Mouse (Mus musculus): ENCODE measurements at regions not wholly inside any gene's neighbourhood (a gene's known extent, or its start where the extent isn't known, plus 50 kb on each side); places are given as distances from the start of the nearest gene placed in this dataset.
"Not testable (repeated sequence)": the region's sequence is repeated elsewhere in the genome, so short reads cannot be mapped to it uniquely, and the experiment has no call there.

DNA sequence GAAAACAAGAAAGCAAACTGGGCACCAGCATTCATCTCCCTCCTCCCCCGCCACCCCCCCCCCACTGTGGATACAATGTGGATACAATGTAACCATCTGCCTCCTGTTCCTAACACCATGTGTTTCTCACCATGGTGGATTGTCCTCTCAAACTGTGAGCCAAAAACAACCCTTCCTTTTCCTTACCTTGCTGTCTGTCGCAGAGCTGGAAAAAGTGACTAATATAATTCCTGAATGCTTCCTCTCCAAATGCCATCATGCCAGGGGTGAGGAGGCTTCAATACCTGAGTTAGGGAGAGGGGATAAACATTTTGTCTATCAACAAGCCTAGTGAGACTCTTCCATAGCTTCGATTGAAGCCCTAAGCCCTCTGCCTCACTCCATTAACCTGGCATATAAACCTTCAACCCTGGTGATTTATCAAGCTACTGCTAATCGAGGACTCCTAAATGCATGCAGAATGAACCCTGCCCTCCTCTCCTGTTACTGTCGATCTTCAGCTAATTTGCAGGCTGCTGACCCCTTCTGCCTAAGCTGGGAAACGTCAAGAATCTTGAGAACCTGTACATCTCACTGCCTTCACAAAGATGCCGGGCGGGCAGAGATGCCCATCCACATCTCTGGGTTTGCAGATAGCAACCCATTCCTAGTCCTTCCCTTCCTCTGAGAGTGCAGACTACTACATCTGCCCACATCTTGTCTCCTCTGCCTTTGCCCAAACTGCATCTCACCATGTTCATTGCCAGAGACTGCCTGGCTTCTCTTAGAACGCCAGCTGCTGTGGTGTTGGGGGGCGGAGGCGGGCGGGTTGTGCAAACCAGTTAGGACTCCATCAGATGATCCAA lies 184.3 kb upstream of the Rpl38 start:
- DNase-seq = no peak

DNA sequence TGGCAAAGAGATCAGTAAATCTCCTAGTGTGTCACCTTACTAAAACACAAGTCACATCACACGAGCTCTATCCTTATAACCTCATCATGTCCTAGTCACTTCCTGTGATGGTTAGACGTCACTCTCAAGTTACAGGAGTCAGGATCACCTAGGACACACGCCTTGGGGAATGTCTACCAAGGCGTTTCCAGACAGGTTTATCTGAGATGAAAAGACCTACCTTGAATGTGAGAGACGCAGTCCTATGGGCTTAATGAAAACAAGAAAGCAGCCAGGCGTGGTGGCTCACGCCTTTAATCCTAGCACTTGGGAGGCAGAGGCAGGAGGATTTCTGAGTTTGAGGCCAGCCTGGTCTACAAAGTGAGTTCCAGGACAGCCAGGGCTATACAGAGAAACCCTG lies 185.0 kb upstream of the Rpl38 start:
- DNase-seq = not testable (repeated sequence)

DNA sequence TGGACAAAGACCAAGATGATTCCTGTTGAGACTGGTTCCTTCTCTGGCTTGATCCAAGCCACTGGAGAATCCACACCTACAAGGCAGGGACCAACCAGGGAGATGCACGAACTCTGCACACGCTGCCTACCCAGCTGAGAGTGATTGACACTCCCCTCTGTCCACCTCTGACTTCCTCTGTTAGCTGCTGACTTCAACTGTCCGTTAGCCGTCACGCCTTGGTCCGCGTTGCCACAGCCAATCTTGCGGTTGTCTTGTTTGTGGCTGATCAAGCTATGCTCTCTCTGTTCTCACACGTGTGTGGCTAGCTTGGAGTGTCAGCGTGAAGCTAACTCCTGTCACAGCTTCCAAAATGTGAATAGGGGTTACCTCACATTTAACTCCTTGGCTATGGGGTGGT lies 186.3 kb upstream of the Rpl38 start:
- no peak for DNase-seq

DNA sequence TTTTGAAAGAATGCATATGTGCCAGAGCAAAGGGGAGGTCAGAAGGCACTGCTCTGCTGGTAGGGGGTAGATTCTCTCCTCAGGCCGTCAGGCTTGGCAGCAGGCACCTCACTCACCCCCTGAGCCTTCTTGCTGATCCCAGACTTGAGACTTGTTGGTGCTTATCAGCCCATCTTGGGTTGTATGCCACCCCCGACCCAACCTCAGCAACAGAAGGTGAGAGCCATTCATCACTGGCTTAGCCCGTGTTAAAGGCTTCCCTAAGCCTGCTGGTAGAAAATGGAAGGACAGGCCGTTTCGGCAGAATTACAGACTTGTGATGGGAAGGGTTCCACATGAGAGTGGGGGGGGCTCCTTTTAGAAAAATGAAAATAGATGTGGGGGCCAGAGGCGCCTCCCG lies 187.3 kb upstream of the Rpl38 start:
- no peak for DNase-seq

DNA sequence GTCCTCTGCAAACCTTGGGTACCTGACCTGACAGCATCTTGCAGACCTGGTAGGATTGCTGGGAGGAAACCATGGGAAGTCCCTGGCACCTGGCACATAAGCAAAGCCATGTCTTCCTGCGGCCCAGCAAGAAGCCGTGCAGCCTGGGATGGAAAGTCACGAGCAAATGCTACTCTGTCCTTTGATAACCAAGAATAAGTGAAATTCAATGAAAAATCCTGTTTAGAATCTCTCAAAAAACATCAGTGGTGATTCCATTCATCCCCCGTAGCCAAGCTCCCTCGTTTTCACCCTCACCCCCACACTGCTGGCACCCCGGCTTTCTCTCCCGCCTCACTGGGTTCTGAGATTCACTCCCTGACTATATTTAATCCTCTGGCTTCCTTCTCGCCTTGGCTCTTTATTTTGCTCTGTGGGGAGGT lies 188.2 kb upstream of the Rpl38 start:
- no peak for DNase-seq

DNA sequence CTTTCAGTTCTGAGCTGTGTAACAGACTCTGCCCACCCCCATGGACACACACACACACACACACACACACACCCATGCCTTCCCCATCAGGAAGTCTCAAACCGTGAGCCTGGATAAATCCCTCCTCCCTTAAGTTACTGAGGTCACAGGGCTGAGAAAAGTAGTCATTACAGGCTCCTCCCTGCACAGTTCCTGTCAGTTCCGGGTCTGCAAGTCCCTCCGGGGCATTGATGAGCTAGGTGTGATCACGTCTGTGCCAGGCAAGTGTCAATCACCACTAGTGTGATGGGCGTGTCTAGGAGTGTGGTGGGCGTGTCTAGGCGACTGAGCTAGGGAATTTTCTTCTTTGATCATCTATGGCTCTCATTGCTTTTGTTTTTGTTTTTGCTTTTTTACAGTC lies 189.6 kb upstream of the Rpl38 start:
- no peak for DNase-seq

DNA sequence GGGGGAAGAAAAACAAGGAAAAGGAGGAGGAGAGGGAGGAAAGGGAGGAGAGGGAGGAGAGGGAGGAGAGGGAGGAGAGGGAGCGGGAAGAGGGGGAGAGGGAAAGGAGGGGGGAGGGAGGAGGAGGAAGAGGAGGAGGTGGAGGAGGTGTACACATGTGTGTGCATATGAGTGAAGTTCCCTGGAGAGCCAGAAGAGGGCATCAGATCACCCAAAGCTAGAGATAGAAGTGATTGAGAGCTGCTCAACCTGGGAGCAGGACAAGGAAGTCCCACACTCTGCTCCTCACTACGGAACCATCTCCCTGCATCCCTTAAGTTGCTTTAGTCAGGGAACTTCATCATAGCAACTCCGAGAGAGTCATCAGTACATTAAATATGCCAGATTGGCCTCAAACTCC lies 191.0 kb upstream of the Rpl38 start:
- no peak for DNase-seq

DNA sequence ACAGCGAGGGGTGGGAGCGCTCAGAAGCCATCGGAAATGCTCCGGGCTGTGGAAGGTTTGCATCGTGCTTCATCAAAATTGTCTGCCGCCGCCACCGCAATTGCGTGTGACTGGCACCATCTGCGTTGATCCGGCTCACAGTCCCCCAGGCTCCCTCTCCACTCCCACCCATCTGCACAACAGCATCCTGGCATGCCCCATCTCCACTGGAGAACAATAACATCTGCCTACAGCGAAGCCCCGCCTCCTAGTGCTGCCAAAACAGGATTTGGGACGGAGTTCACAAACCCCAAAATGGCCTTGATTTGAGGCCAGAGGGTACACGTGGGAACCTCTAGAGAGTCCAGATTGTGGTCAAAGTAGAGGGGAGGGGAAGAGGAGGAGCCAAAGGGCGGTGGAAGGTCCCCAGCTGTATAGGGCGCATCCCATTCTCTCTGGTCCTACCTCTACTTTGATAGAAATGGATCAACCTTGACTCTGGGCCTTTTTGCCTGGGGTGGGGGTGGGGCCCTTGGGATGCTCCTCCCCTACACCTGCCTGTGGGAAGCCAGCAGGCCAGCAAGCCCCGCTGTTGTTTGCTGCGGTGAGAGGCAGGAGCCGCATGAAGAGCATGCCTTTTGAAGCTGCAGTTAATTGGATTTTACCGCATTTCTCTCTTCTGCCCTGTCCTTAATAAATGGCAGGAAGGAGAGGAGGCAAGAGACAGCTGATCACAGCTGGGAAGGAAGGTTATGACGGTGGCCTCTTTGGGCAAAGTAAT lies 195.6 kb upstream of the Rpl38 start:
- no peak for DNase-seq

DNA sequence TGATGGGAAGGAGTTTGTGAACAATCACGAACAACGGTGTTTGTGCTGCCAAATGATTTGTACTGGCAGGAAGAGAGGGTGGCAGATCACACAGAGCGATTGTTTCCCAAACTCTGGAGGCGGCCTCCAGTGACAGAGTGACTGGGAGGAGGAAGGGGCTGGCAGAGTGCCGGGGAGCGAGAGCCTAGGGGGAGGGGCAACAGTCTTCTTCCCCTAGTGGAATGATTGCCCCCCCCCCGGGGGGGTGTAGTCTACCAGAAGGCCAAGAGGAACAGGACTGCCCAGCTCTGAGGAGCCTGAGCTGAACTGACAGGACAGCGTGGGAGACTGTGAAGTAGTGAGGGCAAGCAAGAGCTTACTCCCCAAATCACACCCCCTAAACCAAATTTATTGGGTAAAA lies 199.9 kb upstream of the Rpl38 start:
- DNase-seq = peak; percentile 90

DNA sequence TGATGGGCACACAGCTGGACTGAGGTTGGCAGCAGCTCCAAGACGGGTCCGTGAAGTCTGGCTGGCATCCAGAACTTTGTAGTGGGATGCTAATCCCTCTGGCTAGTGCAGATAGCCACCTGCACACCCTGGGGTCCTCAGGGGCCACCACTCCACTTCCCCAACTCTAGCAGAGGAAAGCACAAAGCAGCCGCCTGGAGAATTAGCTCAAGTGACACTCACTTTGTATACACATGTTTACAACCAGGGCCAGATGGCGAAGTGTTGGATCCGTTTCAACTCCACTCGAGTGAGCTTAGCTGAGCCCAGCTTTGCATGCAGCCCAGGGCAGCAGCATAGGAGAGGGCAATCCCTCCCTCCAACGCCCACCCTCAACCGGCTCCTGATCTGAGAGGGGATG lies 200.5 kb upstream of the Rpl38 start:
- DNase-seq = peak; percentile 42

DNA sequence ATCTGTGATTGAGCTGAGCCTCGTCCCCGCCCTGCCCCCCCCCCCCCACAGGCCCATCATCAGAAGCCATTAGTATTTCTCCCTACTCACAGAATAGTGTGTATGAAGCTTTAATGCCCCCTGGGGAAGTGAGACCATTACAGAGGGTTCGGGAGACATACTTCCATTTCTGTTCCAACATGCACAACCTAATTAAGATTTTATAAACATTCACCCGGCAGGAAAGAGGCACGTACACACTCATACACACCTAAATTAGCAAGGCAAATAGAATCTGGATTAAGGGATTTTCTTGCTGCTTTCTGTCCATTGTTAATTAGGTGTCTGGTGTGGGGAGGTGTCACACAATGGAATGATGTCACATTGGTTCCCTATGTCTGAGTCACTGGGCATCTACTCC lies 202.8 kb upstream of the Rpl38 start:
- no peak for DNase-seq

DNA sequence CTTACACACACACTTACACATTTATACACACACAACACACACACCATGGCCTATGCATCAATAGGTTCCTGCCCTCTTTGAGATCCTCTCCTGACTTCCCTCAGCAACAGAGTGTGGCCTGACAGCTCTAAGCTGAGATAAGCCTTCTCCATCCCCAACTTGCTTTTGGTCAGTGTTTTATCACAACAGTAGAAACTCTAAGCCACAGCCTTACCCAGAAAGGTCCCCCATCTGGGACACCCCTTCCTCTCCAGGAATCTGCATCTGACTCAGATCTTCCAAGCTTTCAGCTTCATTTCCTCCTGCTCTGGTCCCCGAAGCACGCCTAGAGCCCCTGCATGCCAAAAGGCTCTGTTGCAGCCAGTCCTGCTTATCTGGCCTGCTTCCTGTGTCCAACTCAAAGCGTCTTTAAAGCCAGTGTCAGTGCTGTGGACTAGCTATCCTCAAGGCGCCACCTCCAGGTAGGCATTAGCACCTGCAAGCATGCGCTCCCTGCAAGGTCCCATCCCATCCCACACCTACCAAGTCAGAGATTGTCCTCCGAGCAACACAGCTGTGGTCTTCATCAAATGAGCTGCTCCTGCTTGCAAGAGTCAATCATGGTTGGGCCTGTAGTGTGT lies 205.5 kb upstream of the Rpl38 start:
- peak; percentile 60 for DNase-seq

DNA sequence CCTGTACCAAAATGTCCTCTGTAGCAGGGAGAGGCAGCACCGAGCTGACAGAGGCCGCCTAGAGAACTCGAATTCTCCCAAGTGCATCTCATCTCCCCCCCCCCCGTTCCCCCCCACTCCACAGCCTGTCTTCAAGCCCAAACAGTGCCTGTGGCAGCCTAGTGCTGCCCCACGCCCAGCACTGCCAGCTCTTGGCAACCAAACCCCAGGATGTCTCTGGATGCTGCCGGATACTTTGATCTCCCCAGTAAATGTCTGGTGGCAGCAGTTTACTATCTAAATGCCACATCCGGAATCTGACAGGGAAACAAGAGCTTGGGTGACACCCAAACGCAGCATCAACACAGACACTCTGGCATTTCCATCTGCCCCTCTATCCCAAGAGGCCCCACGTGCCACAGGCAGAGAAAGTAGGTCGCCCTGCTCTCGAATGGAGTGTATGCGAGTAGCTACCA lies 213.4 kb upstream of the Rpl38 start:
- DNase-seq = no peak

DNA sequence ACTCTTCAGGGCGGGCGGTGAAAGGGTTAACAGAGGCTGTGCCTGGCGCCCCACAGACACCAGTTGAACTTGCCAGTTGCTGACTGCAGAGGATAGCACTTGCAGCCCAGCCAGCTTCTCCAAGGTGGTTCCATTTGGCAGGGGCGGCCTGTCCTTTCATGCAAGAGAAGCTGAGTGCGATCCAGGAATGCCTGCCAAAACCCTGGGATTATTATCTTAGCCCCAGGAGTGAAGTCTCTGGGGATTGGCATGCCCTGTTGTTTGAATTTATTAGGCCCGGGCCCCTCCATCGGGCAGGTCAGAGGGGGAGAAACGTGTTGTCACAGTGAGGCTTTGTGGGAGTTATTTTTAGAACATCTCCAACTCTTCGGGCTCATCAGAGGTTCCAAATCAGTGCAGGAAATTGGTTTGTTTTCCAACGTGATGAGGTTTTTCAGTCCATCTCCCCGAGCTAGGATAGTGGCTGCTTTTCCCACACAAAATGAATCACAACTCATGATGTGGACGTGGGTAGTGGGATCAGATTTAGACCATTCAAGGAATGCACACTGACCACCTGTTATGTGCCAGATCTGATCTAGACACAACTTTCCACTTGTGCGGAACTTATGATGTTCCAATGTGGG lies 219.4 kb upstream of the Rpl38 start:
- peak; percentile 26 for DNase-seq

DNA sequence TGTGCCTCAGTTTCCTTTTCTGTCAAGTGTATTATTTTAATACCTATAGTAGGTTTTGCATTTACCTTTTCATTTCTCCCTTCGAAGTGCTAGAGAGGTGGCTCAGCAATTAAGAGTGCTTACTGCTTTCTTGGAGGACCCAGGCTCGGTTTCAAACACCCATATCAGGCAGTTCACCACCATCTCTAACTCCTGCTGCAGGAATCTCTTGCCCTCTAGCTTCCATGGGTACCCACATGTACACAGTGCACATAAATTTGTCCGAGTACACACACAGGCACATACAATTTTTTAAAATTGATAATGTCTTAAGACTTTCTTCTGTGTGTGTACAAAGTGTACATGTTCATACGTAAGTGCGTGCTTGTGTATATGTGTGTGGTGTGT lies 220.9 kb upstream of the Rpl38 start:
- DNase-seq = no peak

DNA sequence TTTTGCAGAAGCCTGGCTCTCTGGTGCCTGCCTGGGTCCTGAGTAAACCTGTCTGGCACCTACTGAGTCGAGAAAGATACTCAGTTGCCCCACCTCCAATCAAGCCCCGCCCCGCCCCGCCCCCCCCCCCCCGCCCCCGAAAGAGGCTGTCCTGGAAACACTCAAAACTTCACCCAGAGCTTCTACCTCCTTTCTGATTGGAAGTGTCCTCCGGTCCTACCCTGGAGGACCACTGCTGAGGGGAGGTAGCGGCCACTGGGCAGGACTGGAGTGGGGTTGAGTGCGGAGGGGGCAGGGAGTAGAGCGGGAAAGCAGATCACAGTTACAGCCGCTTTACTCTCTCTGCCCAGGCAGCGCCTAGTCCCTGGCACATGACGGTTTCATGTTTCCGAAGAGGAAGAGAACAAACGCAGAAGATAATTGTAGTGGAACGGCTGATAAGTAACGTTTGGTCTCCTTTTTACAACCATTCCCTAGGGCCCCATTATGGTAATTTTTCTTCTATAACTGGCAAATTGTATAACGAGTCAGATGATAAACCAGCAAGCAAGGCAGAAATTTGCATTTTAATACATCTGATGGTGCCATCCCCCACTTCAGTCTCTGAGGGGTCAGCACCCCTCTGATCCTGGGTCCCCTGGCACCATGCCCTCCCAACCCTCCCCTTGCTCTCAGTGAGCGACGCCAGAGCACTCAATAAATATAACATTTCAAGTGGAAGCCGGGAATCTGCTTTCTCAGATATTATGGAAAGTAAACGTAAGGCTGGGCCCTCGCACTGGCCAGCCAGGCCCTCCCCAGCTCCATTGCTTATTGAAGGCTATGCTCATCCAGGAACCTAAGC lies 221.5 kb upstream of the Rpl38 start:
- DNase-seq = peak; percentile 43

DNA sequence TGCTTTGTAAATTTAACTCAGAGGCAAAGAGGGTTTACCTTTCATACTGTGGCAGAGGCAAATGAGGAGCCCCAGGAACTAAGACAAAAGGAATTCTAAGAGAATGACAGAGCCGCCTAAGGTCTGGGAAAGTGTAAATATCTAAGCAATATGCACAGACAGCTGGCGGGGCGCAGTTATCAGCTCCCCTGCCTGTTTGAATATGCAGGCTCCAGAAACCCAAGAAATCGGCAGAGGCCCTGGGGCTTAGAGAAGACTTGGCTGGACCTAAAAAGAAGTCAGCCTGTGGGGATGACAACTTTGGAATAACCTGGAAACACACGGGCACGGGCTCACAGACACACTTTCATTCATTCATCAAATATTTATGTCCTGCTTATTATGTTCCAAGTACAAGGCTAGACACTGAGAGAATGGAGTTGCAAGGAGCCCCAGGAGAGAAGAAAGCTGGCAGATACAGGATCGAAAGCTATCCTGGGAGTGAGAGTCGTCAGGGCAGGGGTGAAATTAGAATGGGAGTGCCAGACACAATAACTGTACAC lies 222.2 kb upstream of the Rpl38 start:
- no peak for DNase-seq

DNA sequence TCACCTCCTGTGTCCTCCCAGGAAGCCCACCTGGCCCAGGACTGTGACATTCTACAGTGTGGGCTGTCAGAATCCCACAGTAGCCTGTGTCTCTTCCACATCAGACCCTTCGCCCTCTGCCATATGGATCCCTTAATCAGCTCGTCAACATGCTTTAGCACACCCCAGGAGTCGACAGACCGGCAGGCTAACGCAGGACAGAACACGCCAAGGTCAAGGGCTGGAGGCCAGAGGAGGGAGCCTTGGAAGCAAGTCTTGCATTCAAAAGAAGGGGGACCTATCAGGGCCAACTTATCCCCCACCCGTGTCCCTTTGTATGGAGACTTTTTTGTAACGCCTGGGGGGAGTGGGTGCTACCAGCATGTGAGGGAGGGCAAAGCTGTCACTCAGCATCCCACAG lies 224.1 kb upstream of the Rpl38 start:
- no peak for DNase-seq

DNA sequence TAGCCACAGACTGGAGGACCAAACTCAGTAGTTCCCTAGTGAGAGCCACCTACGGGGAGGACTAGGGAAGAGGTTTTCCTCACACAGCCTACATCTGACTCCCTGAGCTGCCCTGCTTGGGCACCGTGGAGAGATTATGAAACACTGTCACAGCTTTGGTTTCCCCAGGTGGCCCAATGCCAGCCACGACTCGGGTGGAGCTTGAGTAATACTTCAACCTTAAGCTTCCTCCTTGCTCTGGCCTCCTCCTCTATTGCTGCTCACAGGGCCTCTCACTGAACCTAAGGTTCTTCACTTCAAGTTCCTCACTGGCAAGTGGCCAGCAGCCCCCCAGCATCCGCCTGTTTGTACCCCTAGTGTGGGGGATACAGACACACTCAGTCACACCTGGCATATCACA lies 224.9 kb upstream of the Rpl38 start:
- peak; percentile 9 for DNase-seq

DNA sequence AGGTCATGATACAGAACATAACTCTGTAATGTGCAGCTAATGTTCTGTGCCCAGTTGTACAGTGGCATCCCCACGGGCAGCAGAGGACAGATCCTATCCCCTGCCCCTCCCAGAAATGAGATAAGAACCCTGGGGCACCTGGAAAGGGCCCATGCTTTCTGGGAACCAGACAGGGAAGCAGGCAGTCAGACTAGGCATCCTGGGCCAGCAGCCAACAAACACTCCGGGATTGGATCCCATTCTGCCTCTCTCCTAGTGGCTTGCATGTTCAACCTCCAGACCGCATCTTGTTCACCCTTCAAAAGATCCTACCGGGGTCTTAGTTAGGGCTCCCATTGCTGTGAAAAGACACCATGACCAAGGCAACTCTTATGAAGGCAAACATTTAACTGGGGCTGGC lies 229.0 kb upstream of the Rpl38 start:
- DNase-seq = no peak

DNA sequence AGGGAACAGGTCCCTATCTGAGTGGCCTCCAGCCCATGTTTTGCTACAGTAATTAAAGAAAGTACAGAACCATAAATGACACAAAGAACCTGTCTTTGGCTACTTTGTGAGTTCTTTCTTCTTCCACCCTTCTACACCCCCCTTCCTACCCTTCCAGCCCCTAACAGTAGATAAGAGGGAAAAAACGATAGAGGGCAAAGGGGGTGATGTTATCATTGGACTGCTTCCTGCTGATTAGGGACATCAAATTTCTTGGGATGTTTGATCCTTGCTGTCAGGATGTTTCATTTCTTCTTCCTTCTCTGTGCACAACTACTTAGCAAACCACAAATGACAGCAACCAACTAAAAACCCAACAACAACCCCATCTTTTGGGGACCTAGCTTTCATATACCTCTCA lies 232.5 kb upstream of the Rpl38 start:
- DNase-seq = no peak

DNA sequence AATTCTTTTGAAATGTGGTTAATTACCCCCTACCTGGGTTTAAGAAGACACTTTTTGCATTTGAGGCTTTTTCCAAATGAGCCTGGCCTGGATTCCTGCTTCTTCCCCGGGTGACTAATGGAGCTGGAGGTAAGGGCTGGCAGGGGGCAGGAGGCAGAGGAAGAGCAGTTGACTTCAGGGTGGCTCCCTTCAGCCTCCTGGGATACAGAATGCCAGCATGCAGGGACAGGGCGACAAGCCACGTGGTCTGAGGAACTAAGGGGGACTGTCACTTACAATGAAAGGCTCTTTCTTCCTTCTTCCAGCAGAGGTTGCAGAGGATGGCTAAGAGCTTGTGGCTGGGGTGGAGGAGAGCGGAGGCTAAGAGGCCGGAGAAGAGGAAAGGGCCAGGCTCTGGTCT lies 234.8 kb upstream of the Rpl38 start:
- no peak for DNase-seq
